Mouse (Mus musculus) cortical plate, adult 2 months (tissue): ENCODE data around the gene Stat2.

ENCODE experiments used
- CTCF ChIP-seq: fragments of 200-500 bp; IDR thresholded peaks from 2 replicates; pipeline ENCODE4 v1.5.1; 2011; ENCODE audit warnings: mild to moderate bottlenecking, control low read depth, low read length; ENCODE audit not compliant: insufficient read depth; ENCODE audit errors: extremely low read depth
- POLR2A ChIP-seq: fragments of 200-500 bp; IDR thresholded peaks from 2 replicates; pipeline ENCODE4 v1.6.1; 2011; ENCODE audit warnings: mild to moderate bottlenecking, low read length, control low read depth; ENCODE audit not compliant: insufficient read depth; ENCODE audit errors: extremely low read depth

- no peak for TF ChIP-seq CTCF
- TF ChIP-seq POLR2A = no peak
These were observed 28.4 kb downstream of the Stat2 start, which contains the start of gene Il23a for GRCm38 (mm10) chr10:128298702-128299171.
